Mouse (Mus musculus) bone marrow, adult 2 months (tissue): Measurements from ENCODE around the gene Prkra.

ENCODE experiments used
- CTCF ChIP-seq: fragments of 200-500 bp; IDR thresholded peaks from 2 replicates; pipeline ENCODE4 v1.5.1; 2011; ENCODE audit warnings: low read length, control low read depth; ENCODE audit not compliant: control insufficient read depth, insufficient read depth
- POLR2A ChIP-seq: fragments of 200-500 bp; IDR thresholded peaks from 2 replicates; pipeline ENCODE4 v1.6.1; 2011; ENCODE audit warnings: low read depth, mild to moderate bottlenecking, control low read depth, low read length, borderline replicate concordance; ENCODE audit not compliant: control insufficient read depth

- TF ChIP-seq POLR2A, result no peak
- no peak for TF ChIP-seq CTCF
These were observed 5.3 kb upstream of the Prkra start for GRCm38 (mm10) chr2:76653070-76653469.
